Mouse (Mus musculus) forebrain, embryonic 12.5 days (tissue): ENCODE results near the gene Proz. TPM values are rescaled to one million over a fixed set of nuclear protein-coding genes. Genes with fewer than 3 reads are reported as not detected.

Experiments used
- ATAC-seq: fragments of 200-750 bp; cut with Nextera tagmentation; 2 replicates; pipeline ENCODE4 v1.8.0; 2017; ENCODE audit warnings: moderate TSS enrichment; ENCODE audit not compliant: low FRiP score
- H3K27ac ChIP-seq: fragments of 300-500 bp; sonication (generic); 2 replicates; pipeline ENCODE4 v1.5.1; 2016; ENCODE audit warnings: mild to moderate bottlenecking
- H3K27me3 ChIP-seq: fragments of 300-500 bp; sonication (generic); 2 replicates; pipeline ENCODE4 v1.6.1; 2016; ENCODE audit warnings: mild to moderate bottlenecking
- H3K36me3 ChIP-seq: fragments of 300-500 bp; sonication (generic); replicated peaks from 2 replicates; pipeline ENCODE4 v1.6.1; 2016; ENCODE audit warnings: mild to moderate bottlenecking
- H3K4me1 ChIP-seq: fragments of 300-500 bp; sonication (generic); 2 replicates; pipeline ENCODE4 v1.6.1; 2016
- H3K4me2 ChIP-seq: fragments of 300-500 bp; sonication (generic); 2 replicates; pipeline ENCODE4 v1.6.1; 2016; ENCODE audit warnings: mild to moderate bottlenecking, moderate library complexity
- H3K4me3 ChIP-seq: fragments of 300-500 bp; sonication (generic); replicated peaks from 2 replicates; pipeline ENCODE4 v1.5.1; 2016; ENCODE audit warnings: mild to moderate bottlenecking
- H3K9ac ChIP-seq: fragments of 300-500 bp; sonication (generic); 2 replicates; pipeline ENCODE4 v1.6.1; 2016; ENCODE audit warnings: mild to moderate bottlenecking
- H3K9me3 ChIP-seq: fragments of 300-500 bp; sonication (generic); 2 replicates; pipeline ENCODE4 v1.6.1; 2016
- WGBS: fragments of 180-500 bp; shearing (Covaris S2); methylation state at CpG from one replicate; pipeline ENCODE4 v1.1.7; 2016; 5-methylcytosine and 5-hydroxymethylcytosine counted together
- polyA plus RNA-seq: library from polyadenylated mRNA; unstranded; fragments of >200 nt; fragmentation: Nextera tagmentation; extraction: Ambion mirVana; gene quantifications from 2 replicates; pipeline ENCODE4 v1.2.1, GENCODE M21; 2016

Gene Proz
- polyA plus RNA-seq: 0.67 and 0.92 TPM in 2 replicates

- Histone ChIP-seq H3K9me3 (no peaks in the 10 kb centered on the region), H3K27me3 (no peaks in the 10 kb centered on the region), H3K4me3 (no peak within 1 kb of the TSS), H3K9ac (no peak within 1 kb of the TSS), H3K4me1 (no peaks in the 10 kb centered on the region), H3K27ac (no peak within 1 kb of the TSS), H3K36me3 (no peaks in the 10 kb centered on the region), H3K4me2 (no peak within 1 kb of the TSS)
- WGBS: 83% methylated on average over 17 of the region's 17 CpGs
- no peak for ATAC-seq
Observed at GRCm38 (mm10) chr8:13060441-13061150, at the start of gene Proz. Proz (plus strand) TSS chr8:13060914.

- Histone ChIP-seq H3K27me3 (no peaks in the 10 kb centered on the region), H3K4me2 (no peak overlapping the region), H3K4me1 (no peaks in the 10 kb centered on the region), H3K27ac (no peak overlapping the region), H3K36me3 (peaks cover 52% of the 10 kb centered on the region), H3K9me3 (no peaks in the 10 kb centered on the region), H3K4me3 (no peak overlapping the region), H3K9ac (no peak overlapping the region)
- ATAC-seq: no peak
- 69% methylated on average over 4 of the region's 4 CpGs for WGBS
Observed at GRCm38 (mm10) chr8:13019560-13019959, 41.2 kb upstream of the Proz start.

GRCm38 (mm10) chr8:13021830-13022229 is 38.9 kb upstream of the Proz start:
- WGBS: 96% methylated on average over 8 of the region's 8 CpGs
- H3K4me3 ChIP-seq: no peak overlapping the region

GRCm38 (mm10) chr8:13025487-13026224 is 35.1 kb upstream of the Proz start, which contains the start of gene F7:
F7 (plus strand) TSS chr8:13026034.
- H3K9ac ChIP-seq: no peak within 1 kb of the TSS
- no peaks in the 10 kb centered on the region for H3K9me3 ChIP-seq
- 73% methylated on average over 10 of the region's 10 CpGs for WGBS
- H3K36me3 ChIP-seq: no peaks in the 10 kb centered on the region; the same call in 1 of the 2 replicates
- H3K27me3 ChIP-seq: no peaks in the 10 kb centered on the region
- no peak within 1 kb of the TSS for H3K4me2 ChIP-seq
- H3K4me3 ChIP-seq: no peak within 1 kb of the TSS
- no peaks in the 10 kb centered on the region for H3K4me1 ChIP-seq
- no peak for ATAC-seq
- H3K27ac ChIP-seq: no peak within 1 kb of the TSS

More at GRCm38 (mm10) chr8:13021830-13022229, 38.9 kb upstream of the Proz start:
- Histone ChIP-seq H3K4me2 (no peak overlapping the region), H3K9me3 (no peaks in the 10 kb centered on the region), H3K27ac (no peak overlapping the region), H3K4me1 (no peaks in the 10 kb centered on the region), H3K9ac (no peak overlapping the region), H3K36me3 (peaks cover 30% of the 10 kb centered on the region), H3K27me3 (no peaks in the 10 kb centered on the region)
- no peak for ATAC-seq

GRCm38 (mm10) chr8:13027615-13028014 is 33.1 kb upstream of the Proz start:
- no peak overlapping the region for H3K4me3 ChIP-seq
- no peak overlapping the region for H3K4me2 ChIP-seq
- H3K36me3 ChIP-seq: no peaks in the 10 kb centered on the region
- no peak overlapping the region for H3K9ac ChIP-seq
- no peaks in the 10 kb centered on the region for H3K27me3 ChIP-seq
- H3K9me3 ChIP-seq: no peaks in the 10 kb centered on the region
- H3K4me1 ChIP-seq: no peaks in the 10 kb centered on the region
- WGBS: 90% methylated on average over 5 of the region's 5 CpGs
- no peak for ATAC-seq
- H3K27ac ChIP-seq: no peak overlapping the region

GRCm38 (mm10) chr8:13028482-13028881 is 32.2 kb upstream of the Proz start:
- H3K27me3 ChIP-seq: no peaks in the 10 kb centered on the region
- no peak for ATAC-seq
- WGBS: 79% methylated on average over 5 of the region's 5 CpGs
- no peak overlapping the region for H3K9ac ChIP-seq
- H3K36me3 ChIP-seq: no peaks in the 10 kb centered on the region
- no peaks in the 10 kb centered on the region for H3K9me3 ChIP-seq
- H3K4me1 ChIP-seq: no peaks in the 10 kb centered on the region
- H3K4me2 ChIP-seq: no peak overlapping the region
- no peak overlapping the region for H3K27ac ChIP-seq
- H3K4me3 ChIP-seq: no peak overlapping the region

GRCm38 (mm10) chr8:13036346-13036812 is 24.3 kb upstream of the Proz start:
- no peak overlapping the region for H3K4me2 ChIP-seq
- H3K27ac ChIP-seq: no peak overlapping the region
- 89% methylated on average over 10 of the region's 10 CpGs for WGBS
- no peak overlapping the region for H3K9ac ChIP-seq
- no peaks in the 10 kb centered on the region; the same call in 1 of the 2 replicates for H3K27me3 ChIP-seq
- H3K4me3 ChIP-seq: no peak overlapping the region
- no peaks in the 10 kb centered on the region for H3K36me3 ChIP-seq
- no peaks in the 10 kb centered on the region for H3K9me3 ChIP-seq
- H3K4me1 ChIP-seq: 0 out of 2 replicates have a peak, but pooled peaks cover 3% of the 10 kb centered on the region
- no peak for ATAC-seq

- H3K9me3 ChIP-seq: no peaks in the 10 kb centered on the region
- H3K27ac ChIP-seq: no peak within 1 kb of the TSS
- 82% methylated on average over 7 of the region's 7 CpGs for WGBS
- H3K9ac ChIP-seq: 0 out of 2 replicates have a peak within 1 kb of the TSS, but pooled peaks have one; percentile 17
- H3K4me2 ChIP-seq: no peak within 1 kb of the TSS
- no peak for ATAC-seq
- no peak within 1 kb of the TSS for H3K4me3 ChIP-seq
- H3K27me3 ChIP-seq: no peaks in the 10 kb centered on the region; the same call in 1 of the 2 replicates
- 0 out of 2 replicates have a peak, but pooled peaks cover 3% of the 10 kb centered on the region for H3K4me1 ChIP-seq
- no peaks in the 10 kb centered on the region for H3K36me3 ChIP-seq
Observed at GRCm38 (mm10) chr8:13037015-13037414, 23.7 kb upstream of the Proz start, which contains the start of gene F10. F10 (plus strand) TSS chr8:13037308.

GRCm38 (mm10) chr8:13037569-13037968 is 23.1 kb upstream of the Proz start:
- H3K36me3 ChIP-seq: no peaks in the 10 kb centered on the region
- no peak overlapping the region for H3K27ac ChIP-seq
- H3K4me2 ChIP-seq: no peak overlapping the region
- H3K9me3 ChIP-seq: no peaks in the 10 kb centered on the region
- no peaks in the 10 kb centered on the region; the same call in 1 of the 2 replicates for H3K27me3 ChIP-seq
- 50% methylated on average over 5 of the region's 5 CpGs for WGBS
- no peak overlapping the region for H3K4me3 ChIP-seq
- no peak for ATAC-seq
- 0 out of 2 replicates have a peak, but pooled peaks cover 3% of the 10 kb centered on the region for H3K4me1 ChIP-seq
- H3K9ac ChIP-seq: 0 out of 2 replicates have a peak overlapping the region, but pooled peaks have one; percentile 17

GRCm38 (mm10) chr8:13039054-13039453 is 21.7 kb upstream of the Proz start:
- WGBS: 87% methylated on average over 6 of the region's 6 CpGs
- Histone ChIP-seq H3K4me1 (0 out of 2 replicates have a peak, but pooled peaks cover 3% of the 10 kb centered on the region), H3K9me3 (no peaks in the 10 kb centered on the region), H3K4me2 (no peak overlapping the region), H3K4me3 (no peak overlapping the region), H3K9ac (no peak overlapping the region), H3K27me3 (no peaks in the 10 kb centered on the region; the same call in 1 of the 2 replicates), H3K27ac (no peak overlapping the region), H3K36me3 (no peaks in the 10 kb centered on the region)
- ATAC-seq: no peak

GRCm38 (mm10) chr8:13041459-13041858 is 19.3 kb upstream of the Proz start:
- WGBS: 89% methylated on average over 4 of the region's 4 CpGs

GRCm38 (mm10) chr8:13047652-13048051 is 13.1 kb upstream of the Proz start:
- Histone ChIP-seq H3K9me3 (no peaks in the 10 kb centered on the region), H3K4me3 (no peak overlapping the region), H3K36me3 (no peaks in the 10 kb centered on the region), H3K27me3 (no peaks in the 10 kb centered on the region), H3K9ac (no peak overlapping the region), H3K27ac (no peak overlapping the region), H3K4me1 (no peaks in the 10 kb centered on the region), H3K4me2 (no peak overlapping the region)
- ATAC-seq: no peak
- WGBS: 61% methylated on average over 5 of the region's 5 CpGs

More at GRCm38 (mm10) chr8:13041459-13041858, 19.3 kb upstream of the Proz start:
- Histone ChIP-seq H3K36me3 (no peaks in the 10 kb centered on the region), H3K27ac (no peak overlapping the region), H3K9me3 (no peaks in the 10 kb centered on the region), H3K4me3 (no peak overlapping the region), H3K4me2 (no peak overlapping the region), H3K9ac (no peak overlapping the region; the same call in 1 of the 2 replicates), H3K27me3 (no peaks in the 10 kb centered on the region; the same call in 1 of the 2 replicates), H3K4me1 (0 out of 2 replicates have a peak, but pooled peaks cover 3% of the 10 kb centered on the region)
- ATAC-seq: no peak
